Mouse (Mus musculus) B cell, adult 2 months (primary cell): ENCODE measurements around the gene Cdh26.

ENCODE experiments used
- DNase-seq, 2 experiments: peaks; one replicate each; pipeline ENCODE4 v3.0.0; 2022

The Cdh26 gene

DNA sequence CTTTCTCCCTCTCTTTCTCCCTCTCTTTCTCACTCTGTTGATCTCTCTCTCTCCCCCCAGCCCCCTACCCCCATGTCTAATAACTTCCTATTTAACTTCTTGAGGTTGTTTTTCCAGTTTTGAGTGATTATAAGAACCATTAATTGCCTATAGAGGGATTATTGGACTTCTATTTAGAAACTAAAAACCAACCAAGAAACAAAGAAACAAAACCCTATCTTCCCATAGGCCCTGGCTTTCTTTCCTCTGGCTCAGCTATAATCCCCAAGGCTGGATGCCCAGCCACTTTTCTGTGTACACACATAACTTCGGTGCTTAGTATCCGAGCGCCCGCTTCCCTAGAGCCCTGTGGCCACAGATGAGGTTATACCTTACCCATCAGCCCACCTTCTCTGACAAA lies at the start of gene Cdh26:
Gene Cdh26 (plus strand): TSS at position 301 of the 400 bp plus-strand sequence.
- no peak for DNase-seq

DNA sequence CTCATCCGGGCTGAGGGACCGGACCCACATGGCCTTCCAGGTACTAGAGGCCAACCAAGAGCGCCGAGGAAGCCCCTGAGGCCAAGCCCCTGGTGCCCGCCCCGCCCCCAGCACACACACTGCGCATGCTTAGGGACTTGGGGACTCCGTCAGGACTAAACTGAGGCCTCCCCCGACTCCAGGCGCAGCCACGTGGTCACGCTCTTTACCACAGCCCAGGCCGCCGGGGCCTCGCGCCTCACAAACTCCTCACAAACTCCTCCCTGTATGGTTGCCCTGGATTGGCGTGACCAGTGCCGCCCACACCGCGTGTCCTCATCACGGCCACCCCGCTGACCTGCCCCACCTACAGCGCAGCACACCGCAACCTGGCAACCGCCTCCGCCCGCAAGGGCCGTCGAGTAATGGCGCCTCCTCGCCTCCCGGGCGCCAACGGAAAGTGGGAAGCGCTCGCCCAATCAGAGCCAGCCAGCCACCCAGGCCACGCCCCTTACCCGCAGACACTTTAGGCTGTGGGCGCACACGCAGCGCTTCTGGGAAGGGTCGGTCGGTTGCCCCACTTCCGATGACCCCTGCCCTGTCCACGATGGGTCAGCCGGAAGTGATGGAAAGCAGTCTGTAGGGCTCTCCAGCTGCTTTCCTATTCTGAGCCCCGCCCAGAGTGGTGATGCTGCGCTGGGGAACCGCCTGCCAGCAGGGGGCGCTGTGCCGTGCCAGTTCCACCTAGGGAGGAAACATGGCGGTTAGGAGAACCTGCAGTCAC lies 23.1 kb upstream of the Cdh26 start, which contains the start of gene Sycp2:
Gene Sycp2 (minus strand): TSS at position 633 of the 763 bp plus-strand sequence.
- peak in 1 of 2 experiments; percentile 8 for DNase-seq

DNA sequence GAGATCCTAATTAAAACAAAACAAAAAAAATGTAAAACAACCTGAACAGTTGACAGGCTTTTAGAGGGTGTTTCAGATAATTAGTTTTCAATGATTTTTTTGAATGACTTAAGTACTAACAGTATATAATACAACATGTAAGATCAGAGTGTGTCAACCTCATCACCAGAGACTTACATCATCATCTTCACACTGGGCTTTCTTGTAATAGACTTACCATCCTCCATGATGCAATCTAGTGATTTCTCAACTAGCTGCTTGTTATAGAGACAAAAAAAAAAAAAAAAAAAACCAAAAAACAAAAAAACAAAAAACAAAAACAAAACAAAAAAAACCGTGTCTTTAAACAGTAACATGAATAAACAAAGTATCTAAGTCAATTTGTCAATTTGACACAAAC lies 21.3 kb upstream of the Cdh26 start:
- no peak for DNase-seq

DNA sequence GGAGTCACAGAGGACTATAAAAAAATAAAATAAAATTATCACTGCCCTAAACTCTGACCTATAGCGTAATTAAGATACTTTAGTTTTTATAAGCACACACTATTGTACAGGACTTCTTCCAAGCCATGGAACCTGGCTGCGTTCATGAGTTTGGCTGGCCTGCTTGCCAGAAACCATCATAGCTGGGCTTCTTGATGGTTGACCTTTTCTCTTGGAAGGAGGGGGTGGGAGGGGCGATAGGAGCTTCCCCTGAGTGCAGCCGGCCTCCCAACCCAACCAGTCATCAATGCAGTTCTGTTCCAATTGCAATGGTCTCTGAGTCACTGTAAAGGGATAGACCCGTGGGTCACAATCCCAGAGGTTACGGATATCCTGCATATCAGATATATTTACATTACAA lies 20.0 kb upstream of the Cdh26 start:
- no peak for DNase-seq

DNA sequence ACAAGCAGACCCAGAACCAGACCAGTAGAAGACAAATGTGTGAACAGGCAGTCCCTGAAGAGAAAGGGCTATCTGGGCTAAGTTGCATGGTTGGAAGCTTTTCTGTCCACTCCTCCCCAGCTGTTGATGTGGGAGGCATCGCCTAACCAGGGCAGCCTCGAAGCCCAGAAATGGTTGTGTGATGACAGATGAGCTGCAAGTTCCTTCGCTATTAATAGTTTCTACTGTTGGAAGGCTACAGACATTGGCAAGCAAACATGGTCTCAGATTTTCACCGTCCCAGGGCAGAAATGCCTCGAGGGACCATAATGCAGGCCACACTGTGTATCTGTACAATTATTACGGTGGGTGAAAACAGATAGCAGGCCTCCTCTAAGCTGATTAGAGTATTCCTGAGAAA lies 17.7 kb upstream of the Cdh26 start:
- no peak for DNase-seq

DNA sequence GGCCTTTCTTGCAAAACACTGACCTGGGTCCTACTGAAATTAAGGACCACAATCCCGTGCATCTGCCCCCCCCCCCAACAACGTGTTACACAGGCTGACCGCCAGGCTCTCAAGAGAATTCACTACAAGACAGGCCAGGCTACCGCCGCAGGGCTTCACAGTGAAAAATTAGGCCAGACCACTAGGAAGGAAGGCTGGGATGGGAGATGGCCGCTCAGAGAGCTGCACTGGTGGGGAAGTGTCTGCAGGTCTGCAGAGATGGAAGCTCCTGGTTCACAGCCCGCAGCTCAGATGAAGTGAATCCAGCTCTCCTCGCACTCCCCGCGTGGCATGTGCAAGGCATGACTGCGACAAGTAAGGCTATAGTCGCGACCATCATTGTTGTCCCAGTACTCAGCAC lies 17.2 kb upstream of the Cdh26 start:
- no peak for DNase-seq

DNA sequence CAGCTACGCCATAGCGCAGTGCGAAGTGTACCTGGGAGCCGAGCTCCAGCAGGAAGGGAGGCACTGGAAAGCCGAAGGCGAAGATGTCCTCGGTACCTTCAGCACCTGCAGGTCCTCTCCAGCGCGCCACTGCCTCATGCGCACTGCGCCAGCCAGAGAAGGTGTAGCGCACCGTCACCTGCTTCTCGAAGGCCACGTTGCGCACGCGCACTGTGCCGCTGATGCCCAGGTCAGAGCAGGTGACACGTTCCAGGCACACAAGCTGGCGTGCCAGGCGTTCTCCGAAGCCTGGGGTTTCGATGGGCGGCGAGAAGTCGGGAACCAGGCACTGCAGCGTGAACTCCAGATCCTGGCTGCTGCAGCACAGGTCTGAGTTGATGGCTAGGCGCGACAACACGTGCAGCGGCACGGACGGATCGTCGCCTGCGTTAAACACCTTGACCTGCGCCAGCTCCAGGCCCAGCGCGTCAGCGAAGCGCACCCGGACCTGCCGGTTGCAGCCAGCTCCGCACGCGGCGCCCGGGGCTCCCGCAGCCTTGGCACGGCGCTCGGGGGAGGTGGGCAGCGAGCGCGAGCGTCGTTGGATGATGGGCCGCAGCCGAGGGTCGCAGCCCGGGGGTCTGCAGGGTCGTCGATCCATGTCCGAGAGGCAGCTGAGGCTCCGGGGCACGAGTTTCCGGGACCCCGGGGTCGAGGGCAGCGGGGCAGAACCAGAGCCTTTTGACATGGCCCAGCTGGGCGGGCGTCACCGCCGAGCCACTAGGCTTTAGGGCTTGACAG lies 16.7 kb upstream of the Cdh26 start:
- no peak for DNase-seq

DNA sequence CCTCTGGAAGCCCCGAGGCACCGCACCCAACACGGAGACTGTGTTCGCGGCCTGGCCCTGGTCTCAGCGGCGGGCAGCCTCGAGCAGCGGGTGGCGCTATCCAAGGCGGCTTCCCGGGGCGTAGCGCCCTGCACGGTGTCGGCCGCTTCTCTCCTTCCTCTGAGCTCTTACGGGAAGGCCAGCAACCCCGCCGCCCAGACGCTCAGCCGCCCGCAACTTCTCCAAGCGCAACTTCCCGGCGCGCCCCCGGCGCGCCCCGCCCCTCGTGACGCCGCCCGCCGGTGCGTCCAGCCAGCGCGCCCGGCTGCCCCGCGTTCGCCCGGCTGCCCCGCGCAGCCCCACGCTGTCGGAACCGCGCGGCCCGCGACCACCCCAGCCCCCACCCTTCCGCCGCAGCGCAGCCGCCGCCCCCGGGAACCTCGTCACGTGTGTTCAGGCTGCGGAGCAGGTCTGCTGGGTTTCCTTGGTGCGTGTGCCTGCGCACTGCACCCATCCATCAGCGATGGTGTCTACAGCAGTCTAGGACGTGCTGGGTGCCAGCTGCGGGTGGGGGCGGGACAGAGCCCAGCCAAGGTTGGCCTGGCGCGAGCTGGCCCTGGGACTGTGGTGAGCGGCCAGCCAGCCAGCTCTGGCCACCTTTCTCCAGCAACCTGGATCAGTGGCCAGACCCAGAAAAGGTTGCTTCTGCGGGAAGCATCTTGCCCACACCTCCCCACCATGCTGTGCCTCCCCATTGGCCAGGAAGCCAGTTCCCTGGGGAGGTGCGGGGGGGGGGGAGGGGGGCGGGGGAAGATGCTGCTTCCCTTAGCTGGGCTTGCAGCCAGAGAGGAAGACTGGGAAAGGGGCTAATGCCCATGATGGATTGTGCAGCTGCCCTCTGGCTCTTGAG lies 15.8 kb upstream of the Cdh26 start, which contains the start of the genes Ppp1r3d and Fam217b:
Gene Ppp1r3d (minus strand): TSS at position 212 of the 889 bp plus-strand sequence.
Gene Fam217b (plus strand): TSS at position 264 of the 889 bp plus-strand sequence.
- no peak for DNase-seq

DNA sequence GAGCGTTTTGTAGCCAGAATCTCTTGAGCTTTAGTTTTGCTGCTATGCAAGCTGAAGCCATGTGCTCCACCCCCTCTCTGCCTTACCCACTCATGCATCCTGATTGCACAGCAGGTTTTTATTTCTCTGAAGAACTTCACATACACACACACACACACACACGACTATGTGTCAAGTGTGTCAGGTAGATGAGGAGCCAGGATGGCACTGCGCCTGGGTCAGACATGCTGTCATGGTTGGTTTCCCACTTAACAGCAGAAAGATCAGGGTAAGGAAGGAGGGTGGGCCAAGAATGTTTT lies 15.2 kb upstream of the Cdh26 start:
- no peak for DNase-seq

DNA sequence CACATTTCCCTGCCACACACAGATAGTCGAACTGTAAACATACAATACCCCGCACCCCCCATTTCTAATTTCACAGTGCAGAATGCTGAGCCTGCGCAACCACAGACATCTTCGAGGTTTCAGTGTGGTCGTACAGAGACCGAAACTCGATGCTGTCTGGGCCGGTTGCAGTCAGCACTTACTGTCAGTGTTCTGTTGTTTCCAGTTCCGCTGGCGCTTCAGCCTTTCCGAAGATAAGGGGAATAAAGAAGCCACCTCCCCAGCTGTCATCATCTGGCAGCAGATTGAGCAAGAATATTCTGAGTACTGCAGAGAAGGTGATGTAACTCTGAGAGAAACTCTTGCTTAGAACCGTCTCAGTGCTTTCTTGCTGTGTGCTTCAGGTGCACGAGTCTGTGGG lies 13.9 kb upstream of the Cdh26 start:
- no peak for DNase-seq

DNA sequence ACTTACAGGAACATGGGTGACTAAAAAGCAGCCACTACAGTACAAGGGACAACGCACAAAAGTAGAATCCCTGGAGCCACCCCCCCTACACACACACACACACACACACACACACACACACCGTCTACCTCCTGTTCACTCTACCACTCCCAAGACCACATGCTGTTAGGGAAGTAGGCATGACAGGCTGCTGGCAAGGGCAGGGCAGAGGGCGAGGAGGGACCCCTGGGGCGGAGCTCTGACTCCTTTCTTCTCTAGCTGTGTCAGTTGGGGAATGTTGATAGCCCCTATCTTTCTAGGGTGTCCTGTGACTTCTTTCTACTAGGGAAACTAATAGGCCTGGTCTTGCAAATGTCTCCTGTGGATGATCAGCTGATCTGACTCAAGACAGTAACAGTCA lies 13.4 kb upstream of the Cdh26 start:
- no peak for DNase-seq

DNA sequence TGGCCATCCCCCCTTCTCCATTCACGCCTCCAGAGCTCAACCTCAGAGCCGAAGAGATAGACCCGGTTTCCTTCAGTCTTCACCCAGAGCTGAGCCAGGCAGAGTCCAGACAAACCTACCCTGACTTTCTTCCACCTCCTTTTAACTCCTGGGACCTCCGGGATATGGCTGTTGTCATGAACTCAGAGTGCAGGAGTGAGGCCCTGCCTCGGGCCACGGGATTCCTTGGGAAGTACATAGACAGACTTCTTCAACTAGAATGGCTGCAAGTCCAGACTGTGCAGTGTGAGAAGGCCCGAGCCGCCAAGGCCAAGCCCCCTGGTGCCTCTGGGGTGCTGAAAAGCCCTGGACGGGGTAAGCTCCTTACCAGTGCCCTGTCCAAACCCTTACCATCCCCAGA lies 9.8 kb upstream of the Cdh26 start:
- no peak for DNase-seq

DNA sequence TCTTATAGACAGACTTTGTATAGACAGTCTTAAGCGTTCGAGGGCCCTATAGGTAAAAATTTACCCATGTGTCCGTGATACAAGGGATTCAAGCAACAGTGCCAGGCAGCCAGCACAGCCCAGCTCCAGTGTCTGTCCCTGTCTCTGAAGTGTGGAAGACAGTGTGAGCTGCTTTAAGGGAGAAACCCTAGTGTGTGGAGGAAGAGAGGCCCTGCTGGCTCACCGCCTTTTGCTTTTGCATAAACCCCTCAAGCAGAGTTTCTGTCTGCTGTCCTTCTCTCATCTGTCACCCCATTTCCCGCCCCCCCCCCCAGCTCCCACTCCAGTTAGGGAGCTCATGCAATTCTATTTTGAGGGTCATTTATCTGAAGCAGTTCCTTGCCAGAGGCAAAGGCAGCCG lies 8.7 kb upstream of the Cdh26 start:
- no peak for DNase-seq

DNA sequence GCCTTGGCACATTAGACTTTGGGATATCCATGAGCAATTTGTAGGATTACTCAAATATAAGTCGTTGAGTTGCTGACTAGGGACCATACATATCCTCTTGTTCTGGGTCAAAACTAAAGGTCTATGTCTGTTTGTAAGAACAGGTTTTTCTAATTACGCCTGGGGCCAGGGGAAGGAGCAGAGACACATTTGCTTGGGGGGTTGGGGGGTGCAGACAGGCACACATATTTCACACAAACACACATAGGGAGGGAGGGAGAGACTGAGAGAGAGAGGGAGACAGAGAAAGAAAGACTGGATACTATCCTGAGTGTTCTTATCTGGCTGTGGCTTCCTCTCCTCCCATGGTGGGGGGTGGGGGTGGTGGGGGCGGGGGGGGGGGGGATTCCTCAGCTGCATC lies 8.1 kb upstream of the Cdh26 start:
- DNase-seq: no peak

DNA sequence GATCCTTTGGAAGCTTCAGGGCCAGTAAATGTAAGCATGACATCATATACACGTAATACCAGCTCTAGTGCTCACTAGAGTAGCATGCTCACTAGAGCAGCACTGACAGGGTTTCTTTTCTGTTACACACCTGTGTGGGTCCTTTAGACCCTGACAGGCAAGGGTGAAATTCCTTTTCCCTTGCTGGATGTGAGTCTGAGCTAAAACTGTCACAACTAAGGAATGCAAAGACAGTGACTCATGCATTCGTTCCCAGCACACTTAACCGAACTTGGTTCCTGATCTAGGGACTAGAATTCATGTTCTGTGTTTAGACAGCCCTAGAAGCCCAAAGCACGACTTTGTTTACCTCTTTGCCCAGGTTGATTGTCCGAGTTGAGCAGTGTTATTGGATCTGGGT lies 7.1 kb upstream of the Cdh26 start:
- no peak for DNase-seq

DNA sequence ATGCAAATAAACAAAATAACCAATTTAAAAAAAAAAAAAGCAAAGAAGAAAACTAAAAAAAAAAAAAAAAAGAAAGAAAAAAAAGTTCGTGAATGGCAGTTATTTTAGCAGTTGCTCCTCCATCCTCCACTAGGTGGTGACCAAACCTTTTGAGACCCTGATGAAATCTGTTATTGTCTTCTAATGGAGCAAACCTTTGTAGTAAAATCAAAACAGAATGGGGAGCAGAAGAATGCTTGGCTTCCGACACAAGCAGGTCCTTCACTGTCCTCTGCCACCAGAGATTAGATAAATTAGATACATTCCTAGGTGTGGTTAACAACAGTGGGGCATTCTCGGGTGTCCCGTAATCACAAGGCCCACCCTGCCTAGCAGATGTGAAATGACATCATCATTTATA lies 4.1 kb upstream of the Cdh26 start:
- DNase-seq: no peak

DNA sequence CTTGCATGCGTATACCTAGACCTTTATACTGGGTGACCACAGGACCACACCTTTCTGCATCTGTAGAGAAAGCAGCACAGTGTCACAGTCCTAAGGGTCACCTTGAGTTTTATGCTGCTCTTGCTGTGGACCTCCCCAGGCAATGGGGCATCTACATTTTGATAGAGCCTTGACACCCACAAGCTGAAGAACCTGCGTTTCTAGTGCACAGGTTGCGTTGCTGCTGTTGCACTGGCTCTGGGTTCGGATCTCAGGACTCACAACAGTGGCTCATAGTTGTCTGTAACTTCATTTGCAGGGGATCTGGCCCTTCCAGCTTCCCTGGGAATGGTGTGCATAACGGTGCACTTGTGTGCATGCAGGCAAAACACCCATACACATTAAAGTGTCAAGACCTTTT lies 3.1 kb upstream of the Cdh26 start:
- DNase-seq: no peak

DNA sequence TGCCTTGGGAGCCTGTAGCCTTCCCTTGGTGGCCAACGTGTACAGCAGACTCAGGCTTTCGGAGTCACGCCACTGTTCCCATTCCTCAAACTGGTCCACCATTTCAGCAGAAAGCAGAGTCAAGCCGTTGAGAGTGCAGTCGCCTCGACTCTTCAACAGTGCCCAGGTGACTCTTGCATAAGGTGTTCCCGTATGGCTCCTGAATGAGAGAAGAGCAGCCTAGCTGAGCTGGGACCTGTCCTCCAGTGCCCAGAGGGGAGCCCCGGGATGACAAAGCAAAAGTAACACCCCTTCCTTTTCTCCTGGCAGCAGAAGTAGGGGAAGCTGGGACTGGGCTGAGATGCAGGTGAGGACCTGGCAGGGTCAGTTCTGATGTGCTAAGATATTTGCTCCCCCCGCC lies 2.1 kb upstream of the Cdh26 start:
- no peak for DNase-seq

DNA sequence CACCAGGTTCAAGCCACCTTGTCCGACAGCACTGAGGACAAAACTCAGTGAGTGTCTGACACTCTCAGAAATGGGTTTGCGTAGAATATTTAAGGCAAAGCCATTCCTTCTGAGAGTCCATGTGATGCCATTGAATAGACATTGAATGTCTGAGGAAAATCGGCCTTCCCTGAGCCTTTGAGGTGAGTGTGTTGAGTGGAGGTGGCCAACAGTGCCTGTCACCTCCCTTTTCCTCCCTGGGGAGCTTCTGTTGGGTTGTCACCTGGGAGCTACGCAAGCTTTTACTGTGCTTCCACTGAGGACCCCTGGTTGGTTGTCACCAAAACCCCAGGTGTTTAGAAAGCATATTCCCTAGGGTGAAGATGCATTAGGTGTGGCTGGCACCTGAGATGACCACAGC lies 1.7 kb upstream of the Cdh26 start:
- DNase-seq: no peak

DNA sequence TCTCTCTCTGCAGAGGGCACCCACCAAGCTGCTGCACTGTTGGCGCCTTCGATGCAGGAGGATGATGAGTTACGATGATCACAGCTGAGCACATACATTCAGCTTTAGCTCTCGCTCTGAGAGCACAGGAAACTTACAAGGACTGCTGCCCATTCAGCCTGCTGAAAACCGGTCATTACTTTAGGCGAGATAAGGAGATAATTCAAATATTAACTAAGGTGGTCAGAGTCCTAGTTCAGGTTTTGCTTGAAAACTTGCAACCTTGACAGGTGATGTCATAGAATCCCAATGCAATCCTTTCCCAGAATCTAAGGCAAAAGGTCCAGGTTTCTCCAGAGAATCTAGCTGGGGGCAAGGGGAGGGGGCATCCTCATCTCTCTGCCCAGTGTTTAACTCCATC lies 905 bp upstream of the Cdh26 start:
- no peak for DNase-seq

DNA sequence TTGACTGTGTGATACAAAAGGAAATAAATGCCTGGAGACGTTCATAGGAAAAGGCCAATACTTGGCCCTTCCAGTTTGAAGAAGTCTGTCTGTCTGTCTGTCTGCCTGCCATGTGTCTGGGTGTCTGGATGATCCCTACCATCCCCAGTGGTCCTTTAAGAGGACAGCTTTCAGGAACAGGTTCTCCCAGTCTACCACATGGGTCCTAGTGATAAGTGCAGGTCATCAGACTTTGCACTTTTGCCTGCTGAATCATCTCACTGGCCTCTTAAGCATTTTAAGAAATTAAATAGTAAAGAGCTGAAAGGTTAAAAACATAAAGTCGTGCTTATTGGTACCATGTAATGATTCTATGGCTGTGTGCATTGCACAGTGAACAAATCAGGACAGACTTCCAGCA lies 3.2 kb downstream of the Cdh26 start:
- no peak for DNase-seq

DNA sequence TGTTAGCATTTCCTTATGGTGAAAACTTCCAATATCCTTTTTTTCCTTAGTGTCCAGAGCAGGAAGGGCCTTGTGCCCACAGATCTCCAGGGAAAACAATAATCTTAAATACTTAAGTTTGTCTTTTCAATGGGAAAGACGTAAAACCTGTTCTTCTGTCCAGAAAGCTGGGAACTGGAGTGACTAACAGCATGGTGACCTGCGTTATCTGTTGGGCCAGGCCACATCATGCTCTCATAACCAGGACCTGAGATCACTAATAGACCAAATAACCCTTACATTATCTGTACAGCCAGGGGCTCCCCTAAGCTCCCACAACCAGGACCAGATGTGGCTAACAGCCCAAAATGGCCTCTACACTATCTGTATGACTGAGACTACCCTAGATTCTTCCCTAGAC lies 3.6 kb downstream of the Cdh26 start:
- no peak for DNase-seq

DNA sequence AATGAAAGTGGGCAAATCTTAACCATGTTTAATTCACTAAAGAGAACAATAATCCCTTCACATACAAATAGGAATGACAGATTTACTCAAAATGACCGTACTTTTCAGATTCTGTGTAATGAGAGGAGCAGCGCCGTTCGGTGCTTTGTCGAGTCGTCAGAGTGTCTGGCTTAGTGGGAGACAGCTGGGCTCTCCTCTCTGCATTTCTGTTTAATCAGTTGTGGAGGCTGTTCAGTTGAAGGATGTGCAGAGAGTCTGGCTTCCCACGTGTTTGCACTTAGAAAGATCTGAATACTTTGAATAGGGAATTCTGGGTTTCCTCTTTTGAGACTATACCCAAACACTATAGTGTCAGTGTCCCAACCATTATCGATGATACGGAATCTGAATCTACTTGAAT lies 7.0 kb downstream of the Cdh26 start:
- no peak for DNase-seq

DNA sequence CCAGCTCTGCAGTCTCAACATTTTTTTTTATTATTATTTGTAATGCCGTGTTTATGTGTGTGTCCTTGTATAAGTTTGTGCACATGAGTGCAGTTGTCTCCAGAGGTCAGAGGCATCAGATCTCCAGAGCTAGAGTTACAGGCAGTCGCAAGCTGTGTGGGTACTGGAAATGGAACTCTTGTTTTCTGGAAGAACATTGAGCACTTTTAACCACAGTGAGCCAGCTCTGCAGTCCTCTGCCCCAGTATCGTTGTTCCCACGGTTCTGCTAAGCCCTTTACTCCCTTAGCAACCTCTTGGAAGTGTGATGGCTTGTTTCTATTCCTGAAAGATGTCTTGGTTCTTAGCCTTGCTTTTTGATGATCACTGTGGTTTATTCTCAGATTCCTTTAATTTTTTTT lies 19.1 kb downstream of the Cdh26 start:
- DNase-seq: no peak
